Mouse (Mus musculus) frontal cortex, postnatal 10 days (tissue): ENCODE measurements around the gene Hist2h2ab.
A peak's percentile ranks its signal among the peaks of the same experiment; 100 is the strongest.
"Not testable (repeated sequence)": the region's sequence is repeated elsewhere in the genome, so short reads cannot be mapped to it uniquely, and the experiment has no call there.

Experiments used
- DNase-seq, 2 experiments: peaks; one replicate each; pipeline ENCODE4 v3.0.0; 2022; ENCODE audit warnings: low spot score in 2 of 2, mixed read lengths in 1 of 2

Hist2h2ab gene

GRCm38 (mm10) chr3:96236834-96237334, 17.2 kb downstream of the Hist2h2ab start:
- no peak for DNase-seq

- DNase-seq, result no peak
These were observed 17.8 kb downstream of the Hist2h2ab start for GRCm38 (mm10) chr3:96237335-96237903.

- DNase-seq, result no peak
These were observed 18.3 kb downstream of the Hist2h2ab start for GRCm38 (mm10) chr3:96237904-96238511.

GRCm38 (mm10) chr3:96238954-96239793, 19.5 kb downstream of the Hist2h2ab start, which contains the start of gene Hist2h3c2:
TSS of gene Hist2h3c2 (minus strand) at chr3:96239127.
- DNase-seq, result not testable (repeated sequence)

- DNase-seq, result peak; percentile 90 to 95
These were observed 20.5 kb downstream of the Hist2h2ab start, which contains the start of gene Hist2h2aa2 for GRCm38 (mm10) chr3:96239949-96240798. TSS of gene Hist2h2aa2 (minus strand) at chr3:96240276.

GRCm38 (mm10) chr3:96240799-96241197, 21.1 kb downstream of the Hist2h2ab start:
- DNase-seq, result no peak

- no peak for DNase-seq
These were observed 24.4 kb downstream of the Hist2h2ab start for GRCm38 (mm10) chr3:96243921-96244572.

- peak; percentile 83 to 85 for DNase-seq
These were observed 25.6 kb downstream of the Hist2h2ab start, which contains the start of gene Hist2h2aa1 for GRCm38 (mm10) chr3:96245003-96245886. TSS of gene Hist2h2aa1 (plus strand) at chr3:96245497.

GRCm38 (mm10) chr3:96246018-96246417, 26.4 kb downstream of the Hist2h2ab start:
- DNase-seq, result not testable (repeated sequence)

GRCm38 (mm10) chr3:96246427-96246856, 26.8 kb downstream of the Hist2h2ab start, which contains the start of gene Hist2h3c1:
TSS of gene Hist2h3c1 (plus strand) at chr3:96246685.
- not testable (repeated sequence) for DNase-seq

- DNase-seq, result no peak
These were observed 27.9 kb downstream of the Hist2h2ab start for GRCm38 (mm10) chr3:96247356-96248140.

- no peak for DNase-seq
These were observed 28.7 kb downstream of the Hist2h2ab start for GRCm38 (mm10) chr3:96248141-96249033.

GRCm38 (mm10) chr3:96249034-96249345, 29.3 kb downstream of the Hist2h2ab start:
- DNase-seq, result no peak

- no peak for DNase-seq
These were observed 31.2 kb downstream of the Hist2h2ab start for GRCm38 (mm10) chr3:96250890-96251289.

GRCm38 (mm10) chr3:96251787-96252186, 32.1 kb downstream of the Hist2h2ab start:
- DNase-seq, result no peak

- no peak for DNase-seq
These were observed 35.2 kb downstream of the Hist2h2ab start for GRCm38 (mm10) chr3:96254683-96255355.

- DNase-seq, result no peak
These were observed 36.4 kb downstream of the Hist2h2ab start for GRCm38 (mm10) chr3:96255926-96256593.
